Mouse (Mus musculus) fat pad, adult 2 months (tissue): ENCODE data around the gene Ubqlnl.

ENCODE experiments used
- DNase-seq: peaks from one replicate; pipeline ENCODE4 v3.0.0-alpha.2; 2011; ENCODE audit warnings: low read depth, low spot score; ENCODE audit errors: extremely low read depth

Ubqlnl gene

GRCm38 (mm10) chr7:104150456-104150855 lies at the start of gene Ubqlnl:
Gene Ubqlnl (minus strand): TSS chr7:104150556.
- no peak for DNase-seq

- no peak for DNase-seq
Observed at GRCm38 (mm10) chr7:104199822-104200221, 49.5 kb upstream of the Ubqlnl start.

GRCm38 (mm10) chr7:104195885-104196284 lies 45.5 kb upstream of the Ubqlnl start, which contains the start of gene Olfr649:
Gene Olfr649 (minus strand): TSS chr7:104195985.
- DNase-seq: no peak

GRCm38 (mm10) chr7:104191275-104191674 lies 40.9 kb upstream of the Ubqlnl start:
- no peak for DNase-seq

GRCm38 (mm10) chr7:104183292-104183691 lies 32.9 kb upstream of the Ubqlnl start, which contains the start of gene Olfr648:
Gene Olfr648 (minus strand): TSS chr7:104183392.
- DNase-seq: no peak

GRCm38 (mm10) chr7:104179074-104179473 lies 28.7 kb upstream of the Ubqlnl start:
- no peak for DNase-seq

- DNase-seq: no peak
Observed at GRCm38 (mm10) chr7:104178422-104179054, 28.2 kb upstream of the Ubqlnl start.

GRCm38 (mm10) chr7:104175085-104175484 lies 24.7 kb upstream of the Ubqlnl start:
- no peak for DNase-seq

- DNase-seq: no peak
Observed at GRCm38 (mm10) chr7:104169634-104170204, 19.4 kb upstream of the Ubqlnl start.

- DNase-seq: no peak
Observed at GRCm38 (mm10) chr7:104167105-104167504, 16.7 kb upstream of the Ubqlnl start.

GRCm38 (mm10) chr7:104143179-104143578 lies 7.2 kb downstream of the Ubqlnl start, which contains the start of gene Ubqln3:
Gene Ubqln3 (minus strand): TSS chr7:104143279.
- DNase-seq: no peak

- no peak for DNase-seq
Observed at GRCm38 (mm10) chr7:104137305-104137704, 13.1 kb downstream of the Ubqlnl start, which contains the start of gene Olfr643. Gene Olfr643 (minus strand): TSS chr7:104137405.

GRCm38 (mm10) chr7:104129726-104130125 lies 20.6 kb downstream of the Ubqlnl start, which contains the start of gene Ubqln5:
Gene Ubqln5 (minus strand): TSS chr7:104129826.
- DNase-seq: no peak

- no peak for DNase-seq
Observed at GRCm38 (mm10) chr7:104104757-104104972, 45.7 kb downstream of the Ubqlnl start, which contains the start of gene Olfr646. Gene Olfr646 (plus strand): TSS chr7:104104873.

- no peak for DNase-seq
Observed at GRCm38 (mm10) chr7:104103913-104104756, 46.2 kb downstream of the Ubqlnl start.
